Mouse (Mus musculus): ENCODE data around the gene Cdc42ep4. TPM values are rescaled to one million over a fixed set of nuclear protein-coding genes. Genes with fewer than 3 reads are reported as not detected.

The Cdc42ep4 gene
- polyA plus RNA-seq (2016; fragmentation: Nextera tagmentation; extraction: Ambion mirVana), result 114 and 120 TPM in 2 replicates

GRCm38 (mm10) chr11:113751484-113752084 is at the start of gene Cdc42ep4:
Cdc42ep4 (minus strand) TSS chr11:113751881.
- WGBS, result under 1% methylated on average over 44 of the region's 44 CpGs
- Histone ChIP-seq H3K36me3 (peaks cover 25% of the 10 kb centered on the region), H3K9me3 (no peaks in the 10 kb centered on the region), H3K4me3 (peak within 1 kb of the TSS; percentile 96), H3K4me1 (replicated peaks) (peaks cover 73% of the 10 kb centered on the region), H3K27me3 (ENCODE audit: insufficient read depth, poor library complexity, severe bottlenecking) (peaks cover 12% of the 10 kb centered on the region; the same call in 1 of the 2 replicates), H3K27ac (peak within 1 kb of the TSS; percentile 99)
- DNase-seq (ENCODE audit: low spot score), result peak; percentile 95

- H3K4me1 ChIP-seq (replicated peaks), result peaks cover 81% of the 10 kb centered on the region
- no peaks in the 10 kb centered on the region for H3K9me3 ChIP-seq
- whole genome bisulfite sequencing, result over 99% methylated on average over 12 of the region's 12 CpGs
Observed at GRCm38 (mm10) chr11:113800026-113800425, 48.3 kb upstream of the Cdc42ep4 start.

GRCm38 (mm10) chr11:113799041-113799447 is 47.4 kb upstream of the Cdc42ep4 start:
- 57% methylated on average over 14 of the region's 14 CpGs for WGBS
- Histone ChIP-seq H3K4me1 (replicated peaks) (peaks cover 72% of the 10 kb centered on the region), H3K4me3 (no peak overlapping the region), H3K9me3 (no peaks in the 10 kb centered on the region), H3K36me3 (peaks cover 18% of the 10 kb centered on the region), H3K27ac (0 out of 2 replicates have a peak overlapping the region, but pooled peaks have one; percentile 4), H3K27me3 (ENCODE audit: insufficient read depth, poor library complexity, severe bottlenecking) (peaks cover 21% of the 10 kb centered on the region)
- no peak for DNase-seq (ENCODE audit: low spot score)

More at GRCm38 (mm10) chr11:113800026-113800425, 48.3 kb upstream of the Cdc42ep4 start:
- Histone ChIP-seq H3K36me3 (peaks cover 12% of the 10 kb centered on the region), H3K4me3 (no peak overlapping the region), H3K27ac (no peak overlapping the region), H3K27me3 (ENCODE audit: insufficient read depth, poor library complexity, severe bottlenecking) (peaks cover 29% of the 10 kb centered on the region)
- DNase-seq (ENCODE audit: low spot score), result no peak

- H3K27me3 ChIP-seq (ENCODE audit: insufficient read depth, poor library complexity, severe bottlenecking), result peaks cover 21% of the 10 kb centered on the region
- H3K4me3 ChIP-seq, result no peak overlapping the region
- no peak for DNase-seq (ENCODE audit: low spot score)
- peaks cover 68% of the 10 kb centered on the region for H3K4me1 ChIP-seq (replicated peaks)
- H3K27ac ChIP-seq, result peak overlapping the region; percentile 86
- 71% methylated on average over 6 of the region's 6 CpGs for WGBS
- peaks cover 27% of the 10 kb centered on the region for H3K36me3 ChIP-seq
- no peaks in the 10 kb centered on the region for H3K9me3 ChIP-seq
Observed at GRCm38 (mm10) chr11:113798011-113798410, 46.3 kb upstream of the Cdc42ep4 start.

- peak overlapping the region; percentile 86 for H3K27ac ChIP-seq
- peaks cover 34% of the 10 kb centered on the region for H3K36me3 ChIP-seq
- H3K4me3 ChIP-seq, result no peak overlapping the region
- H3K27me3 ChIP-seq (ENCODE audit: insufficient read depth, poor library complexity, severe bottlenecking), result peaks cover 14% of the 10 kb centered on the region
- no peaks in the 10 kb centered on the region for H3K9me3 ChIP-seq
- no peak for DNase-seq (ENCODE audit: low spot score)
- WGBS, result 63% methylated on average over 19 of the region's 19 CpGs
- H3K4me1 ChIP-seq (replicated peaks), result peaks cover 68% of the 10 kb centered on the region
Observed at GRCm38 (mm10) chr11:113797014-113797983, 45.6 kb upstream of the Cdc42ep4 start.

- Histone ChIP-seq H3K27ac (peak overlapping the region; percentile 29; the same call in 1 of the 2 replicates), H3K9me3 (no peaks in the 10 kb centered on the region), H3K4me3 (no peak overlapping the region), H3K27me3 (ENCODE audit: insufficient read depth, poor library complexity, severe bottlenecking) (peaks cover 4% of the 10 kb centered on the region; the same call in 1 of the 2 replicates), H3K36me3 (peaks cover 32% of the 10 kb centered on the region), H3K4me1 (replicated peaks) (peaks cover 69% of the 10 kb centered on the region)
- DNase-seq (ENCODE audit: low spot score), result no peak
- WGBS, result 94% methylated on average over 12 of the region's 12 CpGs
Observed at GRCm38 (mm10) chr11:113795846-113796245, 44.2 kb upstream of the Cdc42ep4 start.

- Histone ChIP-seq H3K4me1 (replicated peaks) (peaks cover 68% of the 10 kb centered on the region), H3K27me3 (ENCODE audit: insufficient read depth, poor library complexity, severe bottlenecking) (no peaks in the 10 kb centered on the region), H3K9me3 (no peaks in the 10 kb centered on the region), H3K4me3 (peak overlapping the region; percentile 9; the same call in 1 of the 2 replicates), H3K27ac (peak overlapping the region; percentile 87), H3K36me3 (peaks cover 22% of the 10 kb centered on the region)
- DNase-seq (ENCODE audit: low spot score), result peak; percentile 58
- 39% methylated on average over 16 of the region's 16 CpGs for WGBS
Observed at GRCm38 (mm10) chr11:113791357-113792215, 39.9 kb upstream of the Cdc42ep4 start.

- peaks cover 85% of the 10 kb centered on the region for H3K4me1 ChIP-seq (replicated peaks)
- H3K4me3 ChIP-seq, result no peak overlapping the region
- H3K27me3 ChIP-seq (ENCODE audit: insufficient read depth, poor library complexity, severe bottlenecking), result no peaks in the 10 kb centered on the region
- DNase-seq (ENCODE audit: low spot score), result no peak
- H3K27ac ChIP-seq, result peak overlapping the region; percentile 97
- H3K36me3 ChIP-seq, result peaks cover 16% of the 10 kb centered on the region
- H3K9me3 ChIP-seq, result no peaks in the 10 kb centered on the region
- WGBS, result 27% methylated on average over 1 of the region's 1 CpGs
Observed at GRCm38 (mm10) chr11:113789101-113789500, 37.4 kb upstream of the Cdc42ep4 start.

GRCm38 (mm10) chr11:113788183-113788789 is 36.6 kb upstream of the Cdc42ep4 start:
- Histone ChIP-seq H3K36me3 (peaks cover 9% of the 10 kb centered on the region), H3K4me3 (no peak overlapping the region), H3K9me3 (no peaks in the 10 kb centered on the region), H3K27ac (peak overlapping the region; percentile 97), H3K4me1 (replicated peaks) (peaks cover 88% of the 10 kb centered on the region), H3K27me3 (ENCODE audit: insufficient read depth, poor library complexity, severe bottlenecking) (no peaks in the 10 kb centered on the region)
- no peak for DNase-seq (ENCODE audit: low spot score)
- 81% methylated on average over 2 of the region's 2 CpGs for WGBS

GRCm38 (mm10) chr11:113787432-113788182 is 35.9 kb upstream of the Cdc42ep4 start:
- peaks cover 3% of the 10 kb centered on the region; the same call in 1 of the 2 replicates for H3K36me3 ChIP-seq
- no peaks in the 10 kb centered on the region for H3K9me3 ChIP-seq
- H3K27me3 ChIP-seq (ENCODE audit: insufficient read depth, poor library complexity, severe bottlenecking), result no peaks in the 10 kb centered on the region
- H3K4me1 ChIP-seq (replicated peaks), result peaks cover 82% of the 10 kb centered on the region
- peak overlapping the region; percentile 14; the same call in 1 of the 2 replicates for H3K4me3 ChIP-seq
- WGBS, result 72% methylated on average over 13 of the region's 13 CpGs
- peak overlapping the region; percentile 97 for H3K27ac ChIP-seq
- no peak for DNase-seq (ENCODE audit: low spot score)

- 85% methylated on average over 11 of the region's 11 CpGs for WGBS
- DNase-seq (ENCODE audit: low spot score), result no peak
- Histone ChIP-seq H3K27me3 (ENCODE audit: insufficient read depth, poor library complexity, severe bottlenecking) (no peaks in the 10 kb centered on the region), H3K4me1 (replicated peaks) (peaks cover 82% of the 10 kb centered on the region), H3K27ac (peak overlapping the region; percentile 97), H3K4me3 (peak overlapping the region; percentile 49), H3K36me3 (no peaks in the 10 kb centered on the region), H3K9me3 (no peaks in the 10 kb centered on the region)
Observed at GRCm38 (mm10) chr11:113787009-113787408, 35.3 kb upstream of the Cdc42ep4 start.

All from hindbrain, embryonic 10.5 days (tissue).